Mouse (Mus musculus) megakaryocyte, embryonic 14.5 days (primary cell): Measurements from ENCODE around the gene Anapc16.

Source experiments
- FLI1 ChIP-seq: IDR thresholded peaks from 2 replicates; pipeline ENCODE4 v1.6.1; 2012; ENCODE audit warnings: low read length, inconsistent platforms, mixed read lengths
- GATA1 ChIP-seq: IDR thresholded peaks from 3 replicates; pipeline ENCODE4 v1.6.1; 2012; ENCODE audit warnings: mixed read lengths, low read length, inconsistent platforms, borderline replicate concordance

GRCm38 (mm10) chr10:60029387-60029786 is 26.5 kb upstream of the Anapc16 start:
- TF ChIP-seq GATA1 (no peak), FLI1 (no peak)
